Mouse (Mus musculus) layer of hippocampus, postnatal 14 days (tissue): ENCODE measurements around the gene Cybb. TPM values are rescaled to one million over a fixed set of nuclear protein-coding genes. Genes with fewer than 3 reads are reported as not detected.

Source experiments
- total RNA-seq, 2 experiments: library from RNA; stranded (reverse); gene quantifications; 2 replicates each; pipeline ENCODE4 v1.2.3; 2021

Gene Cybb
- total RNA-seq, 2 experiments from 2014 or later, result 0.21 to 0.83 TPM

Other genes with a start within 250 kb of the Cybb start
- not detected for gene Gm14862, start 230.9 kb downstream of the Cybb start, total RNA-seq
- 10 to 100 TPM in 1 of 2 experiments, 1 to 10 TPM in 1; 8.4 to 11.9 TPM for gene Xk, start 215.0 kb downstream of the Cybb start, total RNA-seq
- gene H2al1m, start 204.0 kb downstream of the Cybb start, total RNA-seq, result 1 to 10 TPM in 1 of 2 experiments, not detected in 1; 1.4 TPM
- 1 to 10 TPM in 1 of 2 experiments, not detected in 1; 1.5 TPM for gene H2al1k, start 137.1 kb downstream of the Cybb start, total RNA-seq
- not detected for gene H2al1o, start 84.6 kb upstream of the Cybb start, total RNA-seq
- 100 to 1,000 TPM; 138 to 142 TPM for gene Dynlt3, start 175.2 kb upstream of the Cybb start, total RNA-seq